Mouse (Mus musculus) MEL (cell line): ENCODE data around the gene Ces1c. TPM values are rescaled to one million over a fixed set of nuclear protein-coding genes. Genes with fewer than 3 reads are reported as not detected.

Source experiments
- DNase-seq: peaks from one replicate; pipeline ENCODE4 v3.0.0; 2011; ENCODE audit warnings: low read depth, low spot score
- H3K27ac ChIP-seq: 2 replicates; pipeline ENCODE4 v1.5.1; 2012; ENCODE audit warnings: low read depth, mild to moderate bottlenecking, control low read depth, low read length, moderate library complexity; ENCODE audit not compliant: control insufficient read depth
- H3K27me3 ChIP-seq, 2 experiments: fragments of 150-350 bp in 1 of 2; sonication (generic) in 1 of 2; 2 replicates each; pipeline ENCODE4 v1.6.1; 2012; ENCODE audit warnings: low read length in 2 of 2, mild to moderate bottlenecking in 2 of 2, improper control_type of control experiment in 1 of 2, moderate library complexity in 1 of 2; ENCODE audit not compliant: insufficient read depth in 2 of 2, control insufficient read depth in 1 of 2
- H3K36me3 ChIP-seq, 2 experiments: 2 replicates each; pipeline ENCODE4 v1.6.1; 2012 to 2014; ENCODE audit warnings: low read length in 2 of 2, improper control_type of control experiment in 1 of 2, inconsistent platforms in 1 of 2, mild to moderate bottlenecking in 1 of 2; ENCODE audit not compliant: insufficient read depth in 2 of 2, control insufficient read depth in 1 of 2
- H3K4me1 ChIP-seq, 2 experiments: fragments of 150-350 bp in 1 of 2; sonication (generic) in 1 of 2; 2 replicates each; pipeline ENCODE4 v1.6.1; 2012; ENCODE audit warnings: low read length in 2 of 2, improper control_type of control experiment in 1 of 2, mild to moderate bottlenecking in 1 of 2; ENCODE audit not compliant: insufficient read depth in 2 of 2, control insufficient read depth in 1 of 2
- H3K4me3 ChIP-seq, 2 experiments: fragments of 150-350 bp in 1 of 2; sonication (generic) in 1 of 2; 2 replicates each; pipeline ENCODE4 v1.5.1; 2012; ENCODE audit warnings: low read depth in 2 of 2, low read length in 2 of 2, mild to moderate bottlenecking in 2 of 2, moderate library complexity in 2 of 2, control low read depth in 1 of 2, improper control_type of control experiment in 1 of 2; ENCODE audit not compliant: control insufficient read depth in 1 of 2, insufficient read depth in 1 of 2
- H3K79me2 ChIP-seq: 2 replicates; pipeline ENCODE4 v1.6.1; 2012; ENCODE audit warnings: mild to moderate bottlenecking, low read length, moderate library complexity; ENCODE audit not compliant: control insufficient read depth, poor library complexity, insufficient read depth
- H3K9ac ChIP-seq: 2 replicates; pipeline ENCODE4 v1.6.1; 2012; ENCODE audit warnings: low read depth, mild to moderate bottlenecking, control low read depth, low read length, moderate library complexity; ENCODE audit not compliant: control insufficient read depth, poor library complexity, severe bottlenecking
- H3K9me3 ChIP-seq: fragments of 150-350 bp; sonication (generic); replicated peaks from 2 replicates; pipeline ENCODE4 v1.6.1; 2012; ENCODE audit warnings: mild to moderate bottlenecking, low read length, improper control_type of control experiment, moderate library complexity; ENCODE audit not compliant: insufficient read depth
- BHLHE40 ChIP-seq: IDR thresholded peaks from 2 replicates; pipeline ENCODE4 v1.6.1; 2012; ENCODE audit warnings: low read depth, mild to moderate bottlenecking, inconsistent platforms, low read length, improper control_type of control experiment, borderline replicate concordance
- CHD2 ChIP-seq: IDR thresholded peaks from 2 replicates; pipeline ENCODE4 v1.6.1; 2011; ENCODE audit warnings: low read length, improper control_type of control experiment
- CTCF ChIP-seq, 3 experiments: IDR thresholded peaks in 2 of 3; conservative IDR thresholded peaks in 1 of 3; 2 replicates each; pipeline ENCODE4 v1.5.1; 2011 to 2012; ENCODE audit warnings: low read length in 3 of 3, low read depth in 2 of 3, mild to moderate bottlenecking in 2 of 3, improper control_type of control experiment in 1 of 3, inconsistent platforms in 1 of 3, mixed read lengths in 1 of 3, moderate library complexity in 1 of 3; ENCODE audit not compliant: control insufficient read depth in 1 of 3, insufficient read depth in 1 of 3, poor library complexity in 1 of 3, severe bottlenecking in 1 of 3
- E2F4 ChIP-seq: IDR thresholded peaks from 2 replicates; pipeline ENCODE4 v1.6.1; 2011; ENCODE audit warnings: low read depth, low read length, improper control_type of control experiment, borderline replicate concordance
- ELF1 ChIP-seq: IDR thresholded peaks from 2 replicates; pipeline ENCODE4 v1.6.1; 2014; ENCODE audit warnings: low read depth, mild to moderate bottlenecking, inconsistent platforms, low read length, improper control_type of control experiment, moderate library complexity
- EP300 ChIP-seq, 2 experiments: IDR thresholded peaks; 2 replicates each; pipeline ENCODE4 v1.6.1; 2011; ENCODE audit warnings: improper control_type of control experiment in 2 of 2, low read length in 2 of 2, low read depth in 1 of 2, mild to moderate bottlenecking in 1 of 2
- ETS1 ChIP-seq: IDR thresholded peaks from 2 replicates; pipeline ENCODE4 v1.6.1; 2012; ENCODE audit warnings: low read depth, mild to moderate bottlenecking, inconsistent platforms, low read length, improper control_type of control experiment, moderate library complexity
- GABPA ChIP-seq: IDR thresholded peaks from 2 replicates; pipeline ENCODE4 v1.6.1; 2012; ENCODE audit warnings: low read depth, mild to moderate bottlenecking, inconsistent platforms, low read length, improper control_type of control experiment, moderate library complexity
- HCFC1 ChIP-seq: IDR thresholded peaks from 2 replicates; pipeline ENCODE4 v1.6.1; 2012; ENCODE audit warnings: low read depth, mild to moderate bottlenecking, inconsistent platforms, low read length, improper control_type of control experiment, moderate library complexity
- JUND ChIP-seq: IDR thresholded peaks from 2 replicates; pipeline ENCODE4 v1.6.1; 2011; ENCODE audit warnings: low read depth, mild to moderate bottlenecking, improper control_type of control experiment, low read length
- MAX ChIP-seq: IDR thresholded peaks from 2 replicates; pipeline ENCODE4 v1.6.1; 2011; ENCODE audit warnings: low read length, improper control_type of control experiment
- MXI1 ChIP-seq: IDR thresholded peaks from 2 replicates; pipeline ENCODE4 v1.6.1; 2011; ENCODE audit warnings: mild to moderate bottlenecking, low read depth, low read length, improper control_type of control experiment
- MYB ChIP-seq: IDR thresholded peaks from 2 replicates; pipeline ENCODE4 v1.6.1; 2011; ENCODE audit warnings: mild to moderate bottlenecking, low read depth, low read length, improper control_type of control experiment
- NRF1 ChIP-seq: IDR thresholded peaks from 2 replicates; pipeline ENCODE4 v1.6.1; 2014; ENCODE audit warnings: low read depth, mild to moderate bottlenecking, inconsistent platforms, low read length, improper control_type of control experiment, moderate library complexity; ENCODE audit not compliant: poor library complexity, insufficient read depth, severe bottlenecking
- POLR2AphosphoS5 ChIP-seq: IDR thresholded peaks from 2 replicates; pipeline ENCODE4 v1.6.1; 2012; ENCODE audit warnings: low read depth, borderline replicate concordance, mild to moderate bottlenecking, inconsistent platforms, low read length, moderate library complexity, mixed read lengths
- RAD21 ChIP-seq: IDR thresholded peaks from 2 replicates; pipeline ENCODE4 v1.6.1; 2011; ENCODE audit warnings: mild to moderate bottlenecking, low read depth, low read length, improper control_type of control experiment
- SMC3 ChIP-seq: IDR thresholded peaks from 2 replicates; pipeline ENCODE4 v1.6.1; 2011; ENCODE audit warnings: low read depth, low read length, improper control_type of control experiment
- TAL1 ChIP-seq: IDR thresholded peaks from 2 replicates; pipeline ENCODE4 v1.6.1; 2012; ENCODE audit warnings: mild to moderate bottlenecking, inconsistent platforms, low read length, moderate library complexity, mixed read lengths
- TBP ChIP-seq: IDR thresholded peaks from 2 replicates; pipeline ENCODE4 v1.8.0; 2011; ENCODE audit warnings: low read depth, low read length, improper control_type of control experiment
- TCF12 ChIP-seq: IDR thresholded peaks from 2 replicates; pipeline ENCODE4 v1.6.1; 2014; ENCODE audit warnings: low read depth, mild to moderate bottlenecking, inconsistent platforms, low read length, improper control_type of control experiment, moderate library complexity
- USF2 ChIP-seq, 2 experiments: IDR thresholded peaks; 2 replicates each; pipeline ENCODE4 v1.6.1; 2011 to 2012; ENCODE audit warnings: improper control_type of control experiment in 2 of 2, low read length in 2 of 2, borderline replicate concordance in 1 of 2, inconsistent platforms in 1 of 2, low read depth in 1 of 2, mild to moderate bottlenecking in 1 of 2; ENCODE audit not compliant: insufficient read depth in 1 of 2
- ZC3H11A ChIP-seq: IDR thresholded peaks from 2 replicates; pipeline ENCODE4 v1.6.1; 2012; ENCODE audit warnings: low read depth, mild to moderate bottlenecking, inconsistent platforms, low read length, improper control_type of control experiment
- ZMIZ1 ChIP-seq: IDR thresholded peaks from 2 replicates; pipeline ENCODE4 v1.6.1; 2012; ENCODE audit warnings: low read depth, mild to moderate bottlenecking, inconsistent platforms, low read length, improper control_type of control experiment, moderate library complexity
- polyA plus RNA-seq, 2 experiments: library from polyadenylated mRNA; stranded (reverse) in 1 of 2; unstranded in 1 of 2; fragments of >175 nt in 1 of 2; fragments of >200 nt in 1 of 2; gene quantifications; 2 replicates each; pipeline versions ENCODE4 v1.2.1 to v1.2.4; 2012; ENCODE audit warnings: low replicate concordance in 2 of 2, low read depth in 1 of 2; ENCODE audit not compliant: insufficient read length in 2 of 2, insufficient read depth in 1 of 2, missing spikeins in 1 of 2
- total RNA-seq: library from RNA; depleted of rRNA; stranded (reverse); fragments of 300-350 nt; gene quantifications from 2 replicates; pipeline ENCODE4 v1.2.3, GENCODE M21; 2012

Gene Ces1c
- total and polyA plus RNA-seq, 3 experiments = not detected

GRCm38 (mm10) chr8:93176593-93176992 lies 45.5 kb upstream of the Ces1c start:
- no peaks in the 10 kb centered on the region for H3K27me3 ChIP-seq
- no peaks in the 10 kb centered on the region for H3K9me3 ChIP-seq
- no peak overlapping the region for H3K4me3 ChIP-seq
- H3K27ac ChIP-seq = no peak overlapping the region
- no peaks in the 10 kb centered on the region for H3K79me2 ChIP-seq
- DNase-seq = no peak
- H3K36me3 ChIP-seq = no peaks in the 10 kb centered on the region
- TF ChIP-seq ELF1 (no peak), TBP (no peak), MYB (no peak), ZC3H11A (no peak), EP300 (IDR thresholded peaks at IDR 0.05; ENCODE audit: low read depth in 1 of 2, low read length in 2 of 2) (no peak), ETS1 (no peak), USF2 (IDR thresholded peaks at IDR 0.05; ENCODE audit: borderline replicate concordance in 1 of 2, insufficient read depth in 1 of 2, low read depth in 1 of 2, low read length in 2 of 2) (no peak), SMC3 (no peak), HCFC1 (no peak), MAX (no peak), CTCF (IDR thresholded peaks at IDR 0.05 in 2 of 3, conservative IDR thresholded peaks at IDR 0.05 in 1 of 3; ENCODE audit: control insufficient read depth in 1 of 3, insufficient read depth in 1 of 3, low read depth in 2 of 3, low read length in 3 of 3, poor library complexity in 1 of 3, severe bottlenecking in 1 of 3) (no peak), JUND (no peak), POLR2AphosphoS5 (no peak), CHD2 (no peak), MXI1 (no peak), TCF12 (no peak), RAD21 (no peak), ZMIZ1 (no peak), GABPA (no peak)
- H3K9ac ChIP-seq = no peak overlapping the region
- H3K4me1 ChIP-seq = no peaks in the 10 kb centered on the region

- TF ChIP-seq GABPA = no peak
- TF ChIP-seq E2F4 = no peak
- no peak for TF ChIP-seq BHLHE40
- TF ChIP-seq POLR2AphosphoS5 = no peak
- TF ChIP-seq NRF1 = no peak
- TF ChIP-seq TAL1 = no peak
- no peak for TF ChIP-seq ELF1
- no peak for TF ChIP-seq TBP
- no peak for DNase-seq
- no peaks in the 10 kb centered on the region for H3K79me2 ChIP-seq
- H3K36me3 ChIP-seq = no peaks in the 10 kb centered on the region
- no peak overlapping the region for H3K4me3 ChIP-seq
- no peaks in the 10 kb centered on the region for H3K4me1 ChIP-seq
- H3K27me3 ChIP-seq = no peaks in the 10 kb centered on the region
- no peaks in the 10 kb centered on the region for H3K9me3 ChIP-seq
- H3K9ac ChIP-seq = no peak overlapping the region
- H3K27ac ChIP-seq = no peak overlapping the region
These were observed 43.5 kb upstream of the Ces1c start for GRCm38 (mm10) chr8:93174554-93174953.
